Mouse (Mus musculus): ENCODE data around the gene Cttn.

Gene Cttn

GRCm38 (mm10) chr7:144470545-144471059, at the start of gene Cttn:
Gene Cttn (minus strand): TSS chr7:144471009.
- DNase-seq: peak; percentile 88

GRCm38 (mm10) chr7:144519852-144520251, 49.0 kb upstream of the Cttn start:
- no peak for DNase-seq

GRCm38 (mm10) chr7:144516711-144517110, 45.9 kb upstream of the Cttn start:
- DNase-seq: peak; percentile 38

GRCm38 (mm10) chr7:144509090-144509489, 38.3 kb upstream of the Cttn start:
- DNase-seq: no peak

- no peak for DNase-seq
Observed at GRCm38 (mm10) chr7:144506807-144507206, 36.0 kb upstream of the Cttn start.

GRCm38 (mm10) chr7:144503959-144504358, 33.1 kb upstream of the Cttn start:
- no peak for DNase-seq

GRCm38 (mm10) chr7:144492931-144493330, 22.1 kb upstream of the Cttn start:
- no peak for DNase-seq

- no peak for DNase-seq
Observed at GRCm38 (mm10) chr7:144490201-144490873, 19.5 kb upstream of the Cttn start.

- no peak for DNase-seq
Observed at GRCm38 (mm10) chr7:144489067-144489774, 18.4 kb upstream of the Cttn start.

- DNase-seq: no peak
Observed at GRCm38 (mm10) chr7:144480314-144480713, 9.5 kb upstream of the Cttn start.

- DNase-seq: no peak
Observed at GRCm38 (mm10) chr7:144479569-144479968, 8.8 kb upstream of the Cttn start.

- DNase-seq: no peak
Observed at GRCm38 (mm10) chr7:144475741-144476140, 4.9 kb upstream of the Cttn start.

- no peak for DNase-seq
Observed at GRCm38 (mm10) chr7:144473486-144473885, 2.7 kb upstream of the Cttn start.

GRCm38 (mm10) chr7:144471103-144471502, 294 bp upstream of the Cttn start:
- DNase-seq: no peak

- peak; percentile 18 for DNase-seq
Observed at GRCm38 (mm10) chr7:144469908-144470544, 783 bp downstream of the Cttn start.

- DNase-seq: no peak
Observed at GRCm38 (mm10) chr7:144469181-144469641, 1.6 kb downstream of the Cttn start.

- no peak for DNase-seq
Observed at GRCm38 (mm10) chr7:144468741-144469140, 2.1 kb downstream of the Cttn start.

- no peak for DNase-seq
Observed at GRCm38 (mm10) chr7:144462577-144462976, 8.2 kb downstream of the Cttn start.

GRCm38 (mm10) chr7:144461246-144461902, 9.4 kb downstream of the Cttn start:
- DNase-seq: no peak

GRCm38 (mm10) chr7:144458881-144459280, 11.9 kb downstream of the Cttn start:
- no peak for DNase-seq

- no peak for DNase-seq
Observed at GRCm38 (mm10) chr7:144450661-144451060, 20.1 kb downstream of the Cttn start.

GRCm38 (mm10) chr7:144449637-144450570, 20.9 kb downstream of the Cttn start:
- peak; percentile 80 for DNase-seq
